Mouse (Mus musculus): ENCODE results near the gene Nt5c. TPM values are rescaled to one million over a fixed set of nuclear protein-coding genes. Genes with fewer than 3 reads are reported as not detected.
"Not testable (repeated sequence)": the region's sequence is repeated elsewhere in the genome, so short reads cannot be mapped to it uniquely, and the experiment has no call there.

Gene Nt5c
- polyA plus RNA-seq, 1 experiment from 2014 or later, result 77.6 TPM

- 37% methylated on average over 8 of the region's 8 CpGs for WGBS
- Histone ChIP-seq H3K4me1 (ENCODE audit: insufficient read depth, low read length) (no peaks in the 10 kb centered on the region; the same call in none of the 2 replicates), H3K4me3 (ENCODE audit: low read length) (no peak overlapping the region), H3K36me3 (ENCODE audit: insufficient read depth, low read length) (no peaks in the 10 kb centered on the region), H3K27me3 (ENCODE audit: insufficient read depth, low read length) (no peaks in the 10 kb centered on the region), H3K9me3 (ENCODE audit: low read length) (no peaks in the 10 kb centered on the region), H3K27ac (ENCODE audit: low read length) (no peak overlapping the region), H3K4me2 (replicated peaks; ENCODE audit: low read depth, low read length) (no peak overlapping the region), H3K9ac (replicated peaks; ENCODE audit: low read length) (no peak overlapping the region)
- no peak for ATAC-seq (ENCODE audit: low FRiP score, low TSS enrichment)
These were observed 30.7 kb downstream of the Nt5c start for GRCm38 (mm10) chr11:115460976-115461375.

- H3K9me3 ChIP-seq (ENCODE audit: low read length), result no peaks in the 10 kb centered on the region; the same call in 1 of the 2 replicates
- H3K27ac ChIP-seq (ENCODE audit: low read length), result no peak overlapping the region
- H3K36me3 ChIP-seq (ENCODE audit: insufficient read depth, low read length), result no peaks in the 10 kb centered on the region
- no peaks in the 10 kb centered on the region for H3K27me3 ChIP-seq (ENCODE audit: insufficient read depth, low read length)
- 28% methylated on average over 6 of the region's 6 CpGs for WGBS
- no peak overlapping the region for H3K4me3 ChIP-seq (ENCODE audit: low read length)
- 0 out of 2 replicates have a peak, but pooled peaks have one; percentile 24 for ATAC-seq (ENCODE audit: low FRiP score, low TSS enrichment)
- H3K4me2 ChIP-seq (replicated peaks; ENCODE audit: low read depth, low read length), result no peak overlapping the region
- peaks cover 3% of the 10 kb centered on the region for H3K4me1 ChIP-seq (ENCODE audit: insufficient read depth, low read length)
- H3K9ac ChIP-seq (replicated peaks; ENCODE audit: low read length), result no peak overlapping the region
These were observed 34.3 kb downstream of the Nt5c start for GRCm38 (mm10) chr11:115457405-115457804.

- 94% methylated on average over 5 of the region's 5 CpGs for WGBS
These were observed 35.5 kb downstream of the Nt5c start for GRCm38 (mm10) chr11:115456182-115456581.

GRCm38 (mm10) chr11:115455619-115456018 lies 36.0 kb downstream of the Nt5c start:
- no peaks in the 10 kb centered on the region; the same call in 1 of the 2 replicates for H3K9me3 ChIP-seq (ENCODE audit: low read length)
- H3K36me3 ChIP-seq (ENCODE audit: insufficient read depth, low read length), result no peaks in the 10 kb centered on the region
- H3K9ac ChIP-seq (replicated peaks; ENCODE audit: low read length), result no peak overlapping the region
- H3K4me1 ChIP-seq (ENCODE audit: insufficient read depth, low read length), result peaks cover 5% of the 10 kb centered on the region
- ATAC-seq (ENCODE audit: low FRiP score, low TSS enrichment), result no peak
- 88% methylated on average over 15 of the region's 15 CpGs for WGBS
- H3K27me3 ChIP-seq (ENCODE audit: insufficient read depth, low read length), result no peaks in the 10 kb centered on the region
- no peak overlapping the region for H3K4me3 ChIP-seq (ENCODE audit: low read length)
- H3K27ac ChIP-seq (ENCODE audit: low read length), result no peak overlapping the region
- no peak overlapping the region for H3K4me2 ChIP-seq (replicated peaks; ENCODE audit: low read depth, low read length)

More at GRCm38 (mm10) chr11:115456182-115456581, 35.5 kb downstream of the Nt5c start:
- no peak overlapping the region for H3K9ac ChIP-seq (replicated peaks; ENCODE audit: low read length)
- peaks cover 3% of the 10 kb centered on the region for H3K4me1 ChIP-seq (ENCODE audit: insufficient read depth, low read length)
- H3K27ac ChIP-seq (ENCODE audit: low read length), result no peak overlapping the region
- no peak overlapping the region for H3K4me2 ChIP-seq (replicated peaks; ENCODE audit: low read depth, low read length)
- no peak overlapping the region for H3K4me3 ChIP-seq (ENCODE audit: low read length)
- H3K36me3 ChIP-seq (ENCODE audit: insufficient read depth, low read length), result no peaks in the 10 kb centered on the region
- ATAC-seq (ENCODE audit: low FRiP score, low TSS enrichment), result no peak
- H3K27me3 ChIP-seq (ENCODE audit: insufficient read depth, low read length), result no peaks in the 10 kb centered on the region
- no peaks in the 10 kb centered on the region; the same call in 1 of the 2 replicates for H3K9me3 ChIP-seq (ENCODE audit: low read length)

- not testable (repeated sequence) for H3K4me3 ChIP-seq (ENCODE audit: low read length); H3K36me3 ChIP-seq (ENCODE audit: insufficient read depth, low read length); ATAC-seq (ENCODE audit: low FRiP score, low TSS enrichment); H3K27me3 ChIP-seq (ENCODE audit: insufficient read depth, low read length); H3K27ac ChIP-seq (ENCODE audit: low read length); H3K9ac ChIP-seq (replicated peaks; ENCODE audit: low read length); H3K4me2 ChIP-seq (replicated peaks; ENCODE audit: low read depth, low read length); H3K9me3 ChIP-seq (ENCODE audit: low read length)
- WGBS, result 88% methylated on average over 6 of the region's 6 CpGs
- peaks cover 13% of the 10 kb centered on the region for H3K4me1 ChIP-seq (ENCODE audit: insufficient read depth, low read length)
These were observed 36.8 kb downstream of the Nt5c start for GRCm38 (mm10) chr11:115454822-115455221.

GRCm38 (mm10) chr11:115453306-115453705 lies 38.4 kb downstream of the Nt5c start:
- no peak for ATAC-seq (ENCODE audit: low FRiP score, low TSS enrichment)
- H3K27ac ChIP-seq (ENCODE audit: low read length), result peak overlapping the region; percentile 73
- 63% methylated on average over 4 of the region's 4 CpGs for WGBS

GRCm38 (mm10) chr11:115452281-115452860 lies 39.3 kb downstream of the Nt5c start:
- H3K9ac ChIP-seq (replicated peaks; ENCODE audit: low read length), result no peak overlapping the region
- no peak overlapping the region for H3K4me2 ChIP-seq (replicated peaks; ENCODE audit: low read depth, low read length)
- no peak for ATAC-seq (ENCODE audit: low FRiP score, low TSS enrichment)
- H3K36me3 ChIP-seq (ENCODE audit: insufficient read depth, low read length), result no peaks in the 10 kb centered on the region
- H3K4me3 ChIP-seq (ENCODE audit: low read length), result no peak overlapping the region
- H3K9me3 ChIP-seq (ENCODE audit: low read length), result no peaks in the 10 kb centered on the region; the same call in 1 of the 2 replicates
- H3K27me3 ChIP-seq (ENCODE audit: insufficient read depth, low read length), result no peaks in the 10 kb centered on the region
- H3K4me1 ChIP-seq (ENCODE audit: insufficient read depth, low read length), result peaks cover 31% of the 10 kb centered on the region
- 83% methylated on average over 7 of the region's 7 CpGs for WGBS
- no peak overlapping the region for H3K27ac ChIP-seq (ENCODE audit: low read length)

More at GRCm38 (mm10) chr11:115453306-115453705, 38.4 kb downstream of the Nt5c start:
- Histone ChIP-seq H3K4me3 (ENCODE audit: low read length) (no peak overlapping the region), H3K9ac (replicated peaks; ENCODE audit: low read length) (0 out of 2 replicates have a peak overlapping the region, but pooled peaks have one; percentile 11), H3K9me3 (ENCODE audit: low read length) (no peaks in the 10 kb centered on the region; the same call in 1 of the 2 replicates), H3K36me3 (ENCODE audit: insufficient read depth, low read length) (no peaks in the 10 kb centered on the region), H3K4me2 (replicated peaks; ENCODE audit: low read depth, low read length) (no peak overlapping the region), H3K4me1 (ENCODE audit: insufficient read depth, low read length) (peaks cover 26% of the 10 kb centered on the region), H3K27me3 (ENCODE audit: insufficient read depth, low read length) (no peaks in the 10 kb centered on the region)

GRCm38 (mm10) chr11:115451781-115452241 lies 39.9 kb downstream of the Nt5c start:
- H3K27me3 ChIP-seq (ENCODE audit: insufficient read depth, low read length), result no peaks in the 10 kb centered on the region
- no peaks in the 10 kb centered on the region; the same call in 1 of the 2 replicates for H3K9me3 ChIP-seq (ENCODE audit: low read length)
- H3K36me3 ChIP-seq (ENCODE audit: insufficient read depth, low read length), result no peaks in the 10 kb centered on the region
- 80% methylated on average over 8 of the region's 8 CpGs for whole genome bisulfite sequencing
- peaks cover 36% of the 10 kb centered on the region for H3K4me1 ChIP-seq (ENCODE audit: insufficient read depth, low read length)
- no peak overlapping the region for H3K4me3 ChIP-seq (ENCODE audit: low read length)
- 0 out of 2 replicates have a peak overlapping the region, but pooled peaks have one; percentile 5 for H3K27ac ChIP-seq (ENCODE audit: low read length)
- H3K9ac ChIP-seq (replicated peaks; ENCODE audit: low read length), result no peak overlapping the region
- ATAC-seq (ENCODE audit: low FRiP score, low TSS enrichment), result no peak
- no peak overlapping the region for H3K4me2 ChIP-seq (replicated peaks; ENCODE audit: low read depth, low read length)

- no peaks in the 10 kb centered on the region for H3K27me3 ChIP-seq (ENCODE audit: insufficient read depth, low read length)
- H3K9ac ChIP-seq (replicated peaks; ENCODE audit: low read length), result no peak overlapping the region
- ATAC-seq (ENCODE audit: low FRiP score, low TSS enrichment), result no peak
- H3K36me3 ChIP-seq (ENCODE audit: insufficient read depth, low read length), result no peaks in the 10 kb centered on the region
- H3K4me2 ChIP-seq (replicated peaks; ENCODE audit: low read depth, low read length), result no peak overlapping the region
- no peak overlapping the region for H3K4me3 ChIP-seq (ENCODE audit: low read length)
- peak overlapping the region; percentile 96 for H3K27ac ChIP-seq (ENCODE audit: low read length)
- peaks cover 42% of the 10 kb centered on the region for H3K4me1 ChIP-seq (ENCODE audit: insufficient read depth, low read length)
- H3K9me3 ChIP-seq (ENCODE audit: low read length), result no peaks in the 10 kb centered on the region; the same call in 1 of the 2 replicates
- WGBS, result 55% methylated on average over 7 of the region's 7 CpGs
These were observed 41.5 kb downstream of the Nt5c start for GRCm38 (mm10) chr11:115450176-115450575.

- 49% methylated on average over 7 of the region's 7 CpGs for WGBS
- peaks cover 42% of the 10 kb centered on the region for H3K4me1 ChIP-seq (ENCODE audit: insufficient read depth, low read length)
- no peaks in the 10 kb centered on the region for H3K27me3 ChIP-seq (ENCODE audit: insufficient read depth, low read length)
- ATAC-seq (ENCODE audit: low FRiP score, low TSS enrichment), result peak; percentile 80
- no peaks in the 10 kb centered on the region for H3K36me3 ChIP-seq (ENCODE audit: insufficient read depth, low read length)
- peak overlapping the region; percentile 96 for H3K27ac ChIP-seq (ENCODE audit: low read length)
- no peak overlapping the region for H3K4me3 ChIP-seq (ENCODE audit: low read length)
- no peaks in the 10 kb centered on the region for H3K9me3 ChIP-seq (ENCODE audit: low read length)
- H3K9ac ChIP-seq (replicated peaks; ENCODE audit: low read length), result peak overlapping the region; percentile 32; the same call in 1 of the 2 replicates
- H3K4me2 ChIP-seq (replicated peaks; ENCODE audit: low read depth, low read length), result no peak overlapping the region
These were observed 42.7 kb downstream of the Nt5c start for GRCm38 (mm10) chr11:115448998-115449397.

Measured in kidney, embryonic 16.5 days (tissue).